Mouse (Mus musculus): ENCODE results near the gene Nr3c2.

Gene Nr3c2

GRCm38 (mm10) chr8:77257085-77257451, 357.8 kb downstream of the Nr3c2 start:
- peak in 1 of 2 experiments; percentile 15 for DNase-seq

- DNase-seq: peak in 1 of 2 experiments; percentile 43
These were observed 362.0 kb downstream of the Nr3c2 start for GRCm38 (mm10) chr8:77261215-77261614.

GRCm38 (mm10) chr8:77262216-77263009, 363.2 kb downstream of the Nr3c2 start:
- peak in 1 of 2 experiments; percentile 10 for DNase-seq

GRCm38 (mm10) chr8:77267941-77268405, 368.7 kb downstream of the Nr3c2 start:
- DNase-seq: peak; percentile 68 to 88

GRCm38 (mm10) chr8:77272136-77272535, 372.9 kb downstream of the Nr3c2 start:
- DNase-seq: no peak

- no peak for DNase-seq
These were observed 376.3 kb downstream of the Nr3c2 start for GRCm38 (mm10) chr8:77275571-77275970.

GRCm38 (mm10) chr8:77276827-77277226, 377.6 kb downstream of the Nr3c2 start:
- DNase-seq: peak; percentile 61 to 75

- DNase-seq: no peak
These were observed 379.0 kb downstream of the Nr3c2 start for GRCm38 (mm10) chr8:77278246-77278645.

GRCm38 (mm10) chr8:77279977-77280376, 380.7 kb downstream of the Nr3c2 start:
- no peak for DNase-seq

GRCm38 (mm10) chr8:77282605-77283236, 383.5 kb downstream of the Nr3c2 start:
- DNase-seq: no peak

GRCm38 (mm10) chr8:77284473-77284872, 385.2 kb downstream of the Nr3c2 start:
- no peak for DNase-seq

- DNase-seq: no peak
These were observed 388.8 kb downstream of the Nr3c2 start for GRCm38 (mm10) chr8:77288065-77288464.

- no peak for DNase-seq
These were observed 389.2 kb downstream of the Nr3c2 start for GRCm38 (mm10) chr8:77288492-77288891.

- DNase-seq: no peak
These were observed 392.9 kb downstream of the Nr3c2 start for GRCm38 (mm10) chr8:77292120-77292519.

GRCm38 (mm10) chr8:77292649-77293048, 393.4 kb downstream of the Nr3c2 start:
- DNase-seq: no peak

- DNase-seq: no peak
These were observed 395.4 kb downstream of the Nr3c2 start for GRCm38 (mm10) chr8:77294599-77294998.
